Mouse (Mus musculus) skeletal muscle tissue, adult 2 months (tissue): Measurements from ENCODE around the gene Itm2c.

ENCODE experiments used
- DNase-seq: peaks from one replicate; pipeline ENCODE4 v3.0.0-alpha.2; 2012; ENCODE audit warnings: low read depth, low spot score

Gene Itm2c

DNA sequence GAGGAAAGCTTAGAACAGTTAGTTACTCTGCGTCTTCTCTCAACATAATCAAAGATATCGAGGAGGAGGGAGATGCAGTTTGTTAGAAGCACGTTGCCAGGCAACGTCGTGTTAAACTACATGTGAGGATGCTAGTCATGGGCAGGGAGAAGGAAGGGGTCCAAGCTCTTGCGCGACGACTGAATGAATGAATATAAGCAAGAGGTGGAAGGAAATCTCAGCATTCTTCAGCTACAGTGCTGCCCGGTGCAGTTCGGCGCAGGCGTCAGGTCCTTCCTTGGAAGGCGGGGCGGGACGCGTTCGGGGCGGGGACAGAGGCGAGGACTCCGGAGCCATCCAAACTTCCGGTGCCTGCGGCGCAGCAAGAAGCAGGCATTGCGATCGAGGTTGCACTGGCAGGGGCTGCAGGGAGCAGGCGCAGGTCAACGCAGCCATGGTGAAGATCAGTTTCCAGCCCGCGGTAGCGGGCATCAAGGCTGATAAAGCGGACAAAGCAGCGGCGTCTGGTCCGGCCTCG lies at the start of gene Itm2c:
TSS of gene Itm2c (plus strand) at position 51 of the 517 bp plus-strand sequence.
- peak; percentile 50 for DNase-seq

DNA sequence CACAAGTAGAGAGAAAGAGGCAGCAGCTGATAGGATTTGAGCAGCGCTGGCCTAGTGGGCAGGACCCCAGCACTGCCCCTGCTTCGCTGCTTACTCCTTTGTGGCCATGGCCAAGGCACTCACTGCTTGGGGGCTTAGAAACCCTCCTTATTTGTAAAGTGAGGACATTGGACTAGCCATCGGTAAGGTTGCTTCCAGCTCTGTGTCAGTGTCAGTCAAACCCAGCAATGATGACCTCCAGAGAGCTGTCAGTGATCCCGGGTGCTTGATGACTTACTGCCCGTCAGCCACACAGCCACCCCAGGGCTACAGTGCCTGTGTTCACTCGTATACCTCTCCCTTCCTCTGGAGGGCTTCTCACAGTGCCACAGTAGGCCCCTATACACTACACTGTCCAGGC lies 49.1 kb upstream of the Itm2c start:
- DNase-seq, result no peak

DNA sequence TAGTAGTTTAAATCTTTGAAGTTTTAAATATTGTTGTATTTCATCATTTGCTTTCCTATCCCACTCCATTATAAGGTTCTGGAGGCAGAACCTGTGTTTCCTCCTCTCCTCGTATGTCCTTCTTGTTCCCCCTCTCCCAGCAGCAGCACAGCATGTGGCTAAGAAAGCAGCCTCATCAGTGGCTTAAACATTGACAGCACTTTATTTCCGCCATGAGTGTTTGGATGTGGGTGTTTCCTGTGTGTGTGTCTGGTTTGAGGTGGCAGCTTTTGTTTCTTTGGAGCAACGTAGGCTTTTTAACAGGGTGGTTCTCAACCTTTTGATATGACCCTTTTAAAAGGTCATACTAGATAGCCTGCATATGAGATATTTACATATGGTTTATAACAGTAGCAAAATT lies 48.6 kb upstream of the Itm2c start:
- no peak for DNase-seq

DNA sequence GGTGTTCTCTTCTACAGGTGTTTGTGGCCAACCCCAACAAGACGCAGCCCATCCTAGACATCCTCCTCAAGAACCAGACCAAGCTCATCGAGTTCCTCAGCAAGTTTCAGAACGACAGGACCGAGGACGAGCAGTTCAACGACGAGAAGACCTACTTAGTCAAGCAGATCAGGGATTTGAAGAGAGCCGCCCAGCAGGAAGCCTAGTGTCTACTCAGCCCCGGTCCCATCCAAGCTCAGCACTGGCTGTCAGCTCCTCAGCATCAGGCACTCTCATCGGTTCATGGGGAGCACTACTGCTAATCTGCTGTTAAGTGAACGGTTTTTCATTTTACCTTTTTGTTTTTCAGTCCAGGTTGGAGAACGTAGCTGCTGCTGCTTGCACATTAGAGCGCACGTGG lies 45.1 kb upstream of the Itm2c start:
- DNase-seq, result no peak

DNA sequence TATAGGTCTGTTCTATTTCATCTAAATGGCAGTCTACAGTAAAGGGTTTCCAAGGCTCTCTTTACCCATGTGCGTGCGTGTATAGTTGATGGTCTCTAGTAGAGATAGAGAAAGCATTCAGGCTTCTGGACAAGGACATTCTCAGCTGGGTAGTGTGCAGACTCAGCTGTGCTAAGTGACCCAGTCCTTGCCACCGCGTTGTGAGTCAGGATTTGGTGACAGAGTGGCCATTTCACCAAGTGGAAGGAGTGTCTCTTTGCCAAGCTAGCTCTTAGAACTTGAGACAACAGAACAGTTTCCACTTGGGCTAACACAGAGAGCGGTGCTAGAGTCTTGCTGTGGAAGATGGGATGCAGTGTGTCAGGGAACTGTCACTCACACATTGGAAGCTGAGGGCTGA lies 43.2 kb upstream of the Itm2c start:
- no peak for DNase-seq

DNA sequence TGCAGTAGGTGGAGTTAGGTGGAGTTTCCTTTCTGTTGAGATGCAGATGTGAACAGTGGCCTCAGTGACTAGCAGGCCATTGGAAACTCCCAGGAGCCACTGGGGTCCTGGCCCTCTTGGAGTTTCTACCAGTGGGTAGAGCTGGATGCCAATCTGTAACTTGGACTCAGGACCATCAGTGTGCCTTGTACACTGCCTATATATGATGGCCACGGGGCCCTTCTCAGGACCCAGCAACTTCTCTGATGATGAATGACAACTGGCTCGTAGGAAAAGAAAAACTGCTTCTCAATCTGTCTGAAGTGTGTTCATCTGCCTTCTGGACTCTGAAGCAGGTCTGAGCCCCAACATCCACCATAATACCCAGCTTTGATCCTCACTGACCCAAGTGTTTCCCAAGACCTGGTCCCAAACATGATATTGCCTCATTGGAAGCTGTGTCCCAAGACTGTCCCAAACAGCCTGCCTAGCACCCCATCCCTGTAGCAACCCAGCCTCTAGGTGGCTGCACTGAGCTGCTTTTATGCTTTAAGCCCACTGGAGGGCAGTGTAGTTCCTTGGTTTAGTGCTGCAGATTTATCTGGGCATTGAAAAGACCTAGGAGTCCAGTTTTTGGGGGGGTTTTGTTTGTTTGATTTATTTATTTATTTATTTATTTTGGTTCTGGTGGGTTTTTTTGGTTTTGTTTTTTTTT lies 40.9 kb upstream of the Itm2c start:
- peak; percentile 65 for DNase-seq

DNA sequence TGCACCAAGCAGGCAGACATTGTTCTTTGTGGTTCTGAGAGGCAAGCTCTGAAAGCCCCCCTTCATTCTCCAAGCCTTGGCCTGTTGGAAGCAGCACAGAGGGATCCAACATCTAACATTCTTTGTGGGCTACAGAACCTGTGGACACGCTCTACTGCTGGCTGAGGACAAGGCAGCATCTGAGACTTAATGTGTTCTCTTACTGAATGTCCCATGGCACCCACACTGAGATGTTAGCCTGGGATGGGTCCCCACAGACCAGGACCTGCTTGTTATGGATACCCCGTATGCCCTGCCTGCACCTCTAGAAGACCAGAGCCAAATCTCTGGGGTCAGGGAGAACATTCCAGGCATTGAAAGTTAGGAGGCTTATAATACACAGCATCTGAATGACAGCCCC lies 40.2 kb upstream of the Itm2c start:
- DNase-seq, result no peak

DNA sequence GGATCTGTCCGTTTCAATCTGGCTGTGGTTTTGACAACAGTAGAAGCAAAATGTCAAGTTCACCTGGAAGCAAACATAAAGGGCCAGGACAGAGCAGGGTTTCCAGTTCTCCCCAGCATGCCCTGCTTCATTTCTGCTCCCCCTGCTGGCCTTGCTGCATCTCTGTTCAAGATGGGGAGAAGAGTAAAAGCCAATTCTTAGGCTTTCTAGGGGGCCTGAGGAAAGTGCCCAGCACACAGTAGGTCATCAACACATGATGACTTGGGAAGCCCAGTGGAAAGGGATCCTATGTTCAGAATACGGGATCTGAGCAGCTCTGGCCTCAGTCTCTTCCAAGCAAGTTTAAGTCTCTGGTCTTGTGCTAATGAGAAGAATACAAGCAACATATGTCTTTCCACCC lies 39.6 kb upstream of the Itm2c start:
- DNase-seq, result no peak

DNA sequence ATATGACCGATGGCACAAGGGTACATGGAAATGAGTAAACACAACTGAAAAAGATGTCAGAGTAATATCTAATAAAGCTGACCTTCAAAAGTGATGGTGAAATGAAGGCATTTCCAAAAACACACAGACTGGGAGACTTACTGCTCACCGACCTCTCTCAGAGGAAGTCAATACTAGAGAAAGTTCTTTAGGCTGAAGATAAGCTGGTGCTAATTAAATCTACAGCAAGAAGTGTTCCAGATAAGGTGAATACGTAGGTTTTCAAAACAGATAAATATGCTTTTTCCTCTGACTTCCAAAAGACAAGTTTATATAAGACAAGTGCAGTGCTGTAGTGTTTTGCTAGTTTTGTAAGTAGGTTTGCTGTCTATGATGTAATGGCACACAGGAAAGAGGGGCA lies 37.8 kb upstream of the Itm2c start:
- no peak for DNase-seq

DNA sequence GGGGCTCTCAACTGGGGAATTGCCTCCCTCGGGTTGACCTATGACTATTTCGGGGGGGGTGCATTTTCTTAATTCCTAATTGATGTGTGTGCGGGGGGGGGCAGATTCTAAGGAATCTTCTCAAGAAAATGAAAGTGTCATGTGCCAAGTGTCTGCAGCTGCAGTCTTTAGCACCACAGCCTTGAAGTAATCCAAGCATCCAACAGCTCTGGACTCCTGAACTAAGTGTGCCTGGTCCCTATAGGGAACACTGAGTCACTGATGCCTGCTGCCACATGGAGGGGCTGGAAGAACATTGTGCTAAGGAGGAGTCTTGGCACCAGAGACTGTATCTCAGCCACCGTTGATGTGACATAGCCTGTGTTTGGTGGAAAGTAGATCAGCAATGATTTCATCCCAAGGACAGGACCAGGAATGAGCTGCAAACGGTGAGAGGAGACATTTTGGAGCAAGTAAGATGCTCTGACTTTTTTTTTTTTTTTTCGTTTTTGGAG lies 36.8 kb upstream of the Itm2c start:
- DNase-seq, result peak; percentile 36

DNA sequence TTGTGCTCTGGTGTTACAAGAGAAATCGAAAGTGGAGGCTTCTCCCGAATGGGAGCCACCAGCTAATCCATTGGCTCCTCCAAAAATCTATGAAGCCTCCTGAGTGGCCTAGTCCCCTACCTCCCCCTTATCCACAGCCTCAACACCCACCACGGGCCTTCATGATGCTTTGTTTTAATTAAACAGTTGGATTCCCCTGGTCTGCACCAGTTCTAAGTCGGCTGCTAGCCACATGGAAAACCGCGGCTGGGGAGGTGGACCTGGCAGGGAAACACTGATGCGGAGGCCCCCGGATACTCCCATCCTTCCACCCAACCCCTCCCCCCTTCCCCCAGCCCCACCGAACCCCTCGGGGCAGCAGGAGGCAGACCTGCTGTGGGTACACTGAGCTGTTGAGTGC lies 29.7 kb upstream of the Itm2c start:
- DNase-seq, result no peak

DNA sequence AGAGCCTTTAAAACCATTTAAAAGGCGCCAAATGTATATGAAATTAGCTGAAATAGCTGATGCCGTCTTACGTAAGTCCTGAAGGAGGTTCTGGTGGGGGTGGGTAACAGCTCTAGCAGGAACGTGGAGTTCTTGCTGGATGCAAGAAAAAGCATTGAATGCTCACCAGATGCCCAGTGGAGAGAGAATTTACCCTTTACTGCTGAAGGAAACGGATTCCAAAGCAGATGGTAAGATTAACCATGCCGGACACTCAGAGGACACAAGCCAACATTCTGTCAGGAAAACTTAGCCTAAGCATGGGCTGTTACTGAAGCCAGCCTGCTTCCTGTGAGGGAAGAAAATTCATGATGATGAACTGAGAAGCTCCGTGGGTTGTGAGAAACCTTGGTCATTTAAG lies 24.1 kb upstream of the Itm2c start:
- no peak for DNase-seq

DNA sequence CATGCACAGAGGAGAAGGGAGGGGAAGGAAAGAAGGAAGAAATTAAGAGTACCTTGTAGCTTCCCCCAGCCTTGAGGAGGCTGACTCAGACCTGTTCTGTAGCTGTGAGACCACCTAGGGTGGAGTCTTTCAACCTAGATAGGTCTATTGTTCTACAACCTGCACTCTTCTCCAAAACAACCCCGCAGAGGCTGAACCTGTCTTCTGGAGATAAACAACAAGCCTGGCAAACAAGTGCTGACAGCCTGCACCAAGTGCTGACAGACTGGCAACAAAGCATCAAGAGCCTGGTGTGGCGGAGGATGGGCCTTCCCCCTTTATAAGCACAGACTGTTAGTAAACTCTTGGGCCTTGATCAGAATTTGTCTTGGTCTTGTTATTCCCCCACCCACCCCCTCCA lies 23.5 kb upstream of the Itm2c start:
- DNase-seq, result no peak

DNA sequence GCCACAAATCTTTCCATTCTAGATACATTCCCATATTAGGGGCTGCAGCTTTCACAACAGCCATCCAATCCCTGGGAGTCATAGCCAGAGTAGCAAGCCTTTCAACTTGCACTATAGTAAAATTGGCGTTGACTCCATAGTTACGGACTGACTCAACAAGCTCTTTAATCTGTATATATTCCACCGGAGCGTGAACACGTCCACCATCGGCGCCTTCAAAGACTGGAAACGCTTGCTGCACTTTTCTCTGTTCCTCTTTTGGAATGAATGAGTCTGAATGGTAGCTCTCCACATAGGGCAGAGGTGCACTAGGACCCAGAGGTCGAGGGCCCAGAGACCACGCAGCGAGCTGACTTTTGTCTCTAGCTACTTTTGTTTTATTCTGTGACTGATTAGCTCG lies 12.1 kb upstream of the Itm2c start:
- no peak for DNase-seq

DNA sequence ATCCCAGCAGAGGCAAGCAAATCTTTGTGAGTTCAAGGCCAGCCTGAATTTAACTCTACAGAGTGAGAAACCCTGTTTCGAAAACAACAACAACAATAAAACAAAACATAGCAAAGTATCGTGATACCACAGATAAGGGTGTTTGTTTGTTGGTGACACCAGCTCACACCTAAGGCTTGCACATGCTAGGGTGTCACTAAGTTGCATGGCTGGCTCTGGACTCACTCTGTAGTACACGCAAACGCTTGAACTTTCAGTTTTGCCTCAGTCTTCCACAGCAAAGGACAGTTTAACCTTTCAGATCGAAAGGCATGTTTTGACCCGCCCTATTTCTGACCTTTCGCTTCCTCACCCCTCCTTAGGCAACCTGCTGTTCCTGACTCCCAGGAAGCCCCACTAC lies 6.9 kb upstream of the Itm2c start:
- no peak for DNase-seq

DNA sequence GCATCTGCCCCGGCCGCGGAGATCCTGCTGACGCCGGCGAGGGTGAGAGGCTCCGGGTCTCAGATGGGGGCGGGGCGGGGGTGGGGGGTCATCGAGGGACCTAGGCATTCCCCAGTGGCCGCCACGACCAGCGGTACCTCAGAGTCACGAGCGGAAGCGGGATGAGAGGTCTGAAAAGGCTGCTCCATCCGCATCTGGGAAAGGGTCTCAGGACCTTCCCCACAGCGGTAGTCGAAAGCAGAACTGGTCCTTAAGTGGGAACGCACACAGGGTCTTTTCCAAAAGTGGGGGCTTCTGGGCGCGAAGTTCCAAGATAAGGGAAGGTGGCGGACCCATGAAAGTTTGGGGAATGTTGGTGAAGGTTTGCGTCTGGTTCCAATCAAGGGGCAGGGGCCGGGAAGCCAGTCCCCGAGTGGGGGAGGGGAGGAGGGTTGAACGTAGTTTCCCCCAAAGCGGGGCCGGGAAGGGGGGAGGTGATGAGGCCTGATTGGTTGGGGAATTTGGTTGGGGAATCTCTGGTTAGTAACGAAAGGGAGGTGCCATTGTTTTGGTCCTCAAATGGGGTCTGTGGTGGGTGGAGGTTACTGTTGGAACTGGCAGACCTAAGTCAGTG lies 773 bp downstream of the Itm2c start:
- no peak for DNase-seq

DNA sequence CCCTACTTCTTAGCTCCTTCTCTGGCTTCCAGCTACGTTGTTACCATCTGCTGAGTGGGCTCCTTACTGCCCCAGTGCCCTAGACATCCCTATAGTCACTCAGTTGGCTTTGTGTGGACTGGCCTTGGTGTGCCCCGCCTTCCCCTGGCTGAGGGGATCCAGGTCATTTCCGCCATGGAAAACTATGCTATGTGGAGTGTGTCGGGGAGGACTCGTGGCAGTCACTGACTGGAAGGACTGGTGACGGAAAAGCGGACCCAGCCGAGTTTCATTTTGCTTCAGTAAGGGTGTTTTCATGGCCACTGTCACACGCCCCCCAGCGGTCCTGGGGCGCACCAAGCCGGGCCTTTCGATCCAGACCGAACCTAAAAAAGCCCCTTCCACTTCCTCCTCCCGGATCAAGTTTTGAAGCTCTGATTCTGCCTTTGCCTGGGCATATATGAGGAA lies 1.3 kb downstream of the Itm2c start:
- peak; percentile 30 for DNase-seq

DNA sequence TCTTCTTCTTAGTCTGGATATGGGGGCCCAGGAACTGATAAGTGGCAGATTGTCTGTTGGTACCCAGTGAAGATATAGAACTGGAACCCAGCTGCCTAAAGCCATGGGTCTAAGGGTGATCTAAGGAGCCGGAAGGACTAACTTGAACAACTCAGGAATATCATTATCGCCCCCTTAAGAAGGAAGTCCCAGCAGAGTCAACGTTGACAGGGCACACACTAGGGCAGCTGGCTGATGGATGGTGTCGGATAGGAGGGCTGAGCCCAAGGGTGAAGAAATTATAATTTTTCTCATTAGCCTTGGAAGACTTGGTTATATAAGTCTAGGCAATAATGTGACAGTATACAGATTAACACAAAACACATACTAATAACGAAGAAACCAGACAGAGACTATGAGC lies 2.0 kb downstream of the Itm2c start:
- no peak for DNase-seq

DNA sequence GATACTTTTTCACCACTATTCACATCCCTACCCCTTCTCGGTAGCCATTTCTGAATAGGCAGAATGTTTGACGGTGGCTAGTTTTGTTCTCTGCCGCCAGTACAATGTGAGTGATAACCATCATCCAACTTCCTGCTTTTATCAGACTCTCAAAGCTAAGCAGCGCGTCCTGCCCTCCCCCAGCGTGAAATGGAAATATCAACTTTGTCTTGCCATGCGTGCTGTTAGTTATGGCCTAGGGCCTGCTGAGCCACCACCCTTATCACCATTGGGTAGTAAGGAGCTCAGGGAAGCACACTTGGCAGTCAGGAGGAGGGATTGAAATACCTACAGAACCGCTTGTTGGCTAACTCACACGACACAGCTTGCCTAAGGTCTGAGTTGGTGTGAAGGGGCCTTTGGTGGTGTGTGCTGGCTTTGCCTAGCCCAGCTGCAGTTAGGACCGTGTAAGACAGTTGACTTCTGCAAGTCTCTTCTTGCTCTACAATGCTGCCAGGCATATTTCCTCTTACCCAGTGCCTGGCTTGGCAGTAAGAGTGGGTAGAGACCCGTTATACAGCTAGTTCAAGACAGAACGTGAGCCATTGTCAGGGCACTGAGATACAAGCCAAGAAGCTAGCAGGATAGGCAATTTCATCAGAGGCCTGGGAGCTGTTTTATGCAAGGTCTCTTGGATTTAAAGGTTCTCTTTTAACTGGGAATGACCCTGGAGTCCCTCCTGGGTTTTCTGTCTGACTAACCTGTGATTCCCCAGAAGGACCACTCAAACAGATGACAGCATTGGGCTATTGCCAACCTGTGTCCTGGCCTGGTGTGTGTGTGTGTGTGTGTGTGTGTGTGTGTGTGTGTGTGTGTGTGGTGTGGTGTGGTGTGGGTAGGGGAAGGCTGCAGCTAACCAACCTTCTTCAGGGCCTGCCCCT lies 3.0 kb downstream of the Itm2c start:
- DNase-seq, result no peak

DNA sequence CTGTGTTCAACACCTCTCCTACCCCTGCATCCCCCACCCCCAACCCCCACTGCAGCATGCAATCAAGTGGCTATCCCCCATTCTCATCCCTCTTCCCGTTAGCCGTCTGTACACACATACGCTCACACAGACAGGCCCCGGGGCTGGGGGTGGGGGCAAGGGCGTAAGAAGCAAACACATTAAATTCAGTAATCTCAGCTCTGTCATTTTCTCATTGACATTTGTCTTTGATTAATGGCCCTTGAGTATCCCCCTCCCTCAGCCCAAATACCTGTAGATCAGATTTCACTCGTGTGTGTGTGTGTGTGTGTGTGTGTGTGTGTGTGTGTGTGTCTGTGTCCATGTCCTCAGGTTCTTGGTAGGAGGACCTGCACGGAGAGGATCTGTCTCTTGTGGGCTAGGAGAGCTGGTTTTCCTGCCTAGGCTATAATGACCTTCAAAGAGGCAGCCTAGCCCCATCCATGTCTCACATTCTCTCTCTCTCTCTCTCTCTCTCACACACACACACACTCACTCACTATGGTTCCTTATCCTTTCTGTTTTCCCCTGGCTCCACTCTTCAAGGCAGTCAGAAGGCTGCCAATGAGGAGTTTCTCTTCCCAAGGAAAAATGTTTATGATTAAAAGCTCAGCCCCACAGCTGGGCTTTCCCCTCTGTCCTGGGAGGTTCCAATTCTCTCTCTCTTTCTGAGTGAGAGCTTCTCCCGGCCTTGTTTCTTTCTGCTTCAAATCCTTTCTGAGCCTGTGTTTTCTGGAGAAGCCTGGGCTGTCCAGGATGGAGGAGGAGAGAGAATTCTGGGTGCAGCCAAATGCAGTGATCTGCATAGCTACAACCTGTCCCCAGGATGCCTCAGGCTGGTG lies 4.0 kb downstream of the Itm2c start:
- no peak for DNase-seq

DNA sequence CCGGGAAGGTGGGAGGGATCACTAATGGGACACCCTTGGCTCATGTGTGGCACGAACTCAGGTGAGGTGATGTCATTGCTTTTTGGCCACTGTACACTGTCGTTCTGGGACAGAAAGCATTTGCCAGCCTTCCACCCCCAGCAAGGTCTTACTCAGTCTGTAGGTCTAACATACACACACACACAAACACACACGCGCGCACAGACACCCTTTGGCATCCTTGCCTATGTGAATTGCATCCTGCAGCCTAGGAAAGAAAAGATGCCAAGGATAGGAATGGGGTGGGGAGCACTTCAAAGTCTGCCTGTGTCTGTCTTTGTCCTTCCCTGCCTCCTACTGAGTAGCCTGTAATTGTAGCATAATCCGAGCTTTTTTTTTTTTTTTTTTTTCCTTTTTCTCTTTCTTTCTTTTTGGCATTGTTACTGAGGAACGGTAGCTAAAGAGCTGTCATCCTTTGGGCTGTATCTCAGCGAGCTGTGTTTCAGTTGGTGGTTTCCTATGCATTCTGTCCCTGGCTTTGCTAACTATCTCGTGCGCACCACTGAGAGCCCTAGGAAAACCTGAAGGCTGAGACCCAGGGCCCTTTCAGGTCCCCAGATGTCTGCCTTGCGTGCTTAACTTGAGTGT lies 4.8 kb downstream of the Itm2c start:
- no peak for DNase-seq
